Mouse (Mus musculus): ENCODE results near the gene Spa17. TPM values are rescaled to one million over a fixed set of nuclear protein-coding genes. Genes with fewer than 3 reads are reported as not detected.

The Spa17 gene
- polyA plus RNA-seq, 1 experiment: 4.8 TPM

- no peak for DNase-seq (ENCODE audit: low read depth)
- TF ChIP-seq POLR2A (IDR thresholded peaks at IDR 0.05; ENCODE audit: borderline replicate concordance, extremely low read depth, insufficient read depth, insufficient read length, poor library complexity, severe bottlenecking): no peak
- TF ChIP-seq CTCF (IDR thresholded peaks at IDR 0.05; ENCODE audit: borderline replicate concordance, extremely low read depth, insufficient read depth, insufficient read length): no peak
These were observed 1.7 kb upstream of the Spa17 start for GRCm38 (mm10) chr9:37615220-37615619.

GRCm38 (mm10) chr9:37614316-37614715, 794 bp upstream of the Spa17 start:
- DNase-seq (ENCODE audit: low read depth): no peak
- TF ChIP-seq CTCF (IDR thresholded peaks at IDR 0.05; ENCODE audit: borderline replicate concordance, extremely low read depth, insufficient read depth, insufficient read length) (no peak), POLR2A (IDR thresholded peaks at IDR 0.05; ENCODE audit: borderline replicate concordance, extremely low read depth, insufficient read depth, insufficient read length, poor library complexity, severe bottlenecking) (no peak)

- DNase-seq (ENCODE audit: low read depth): no peak
- no peak for TF ChIP-seq POLR2A (IDR thresholded peaks at IDR 0.05; ENCODE audit: borderline replicate concordance, extremely low read depth, insufficient read depth, insufficient read length, poor library complexity, severe bottlenecking)
These were observed 374 bp upstream of the Spa17 start for GRCm38 (mm10) chr9:37613911-37614280.

- no peak for TF ChIP-seq CTCF (IDR thresholded peaks at IDR 0.05; ENCODE audit: borderline replicate concordance, extremely low read depth, insufficient read depth, insufficient read length)
- no peak for TF ChIP-seq POLR2A (IDR thresholded peaks at IDR 0.05; ENCODE audit: borderline replicate concordance, extremely low read depth, insufficient read depth, insufficient read length, poor library complexity, severe bottlenecking)
- no peak for DNase-seq (ENCODE audit: low read depth)
These were observed 4.0 kb downstream of the Spa17 start for GRCm38 (mm10) chr9:37609558-37609957.

- DNase-seq (ENCODE audit: low read depth): no peak
- TF ChIP-seq CTCF (IDR thresholded peaks at IDR 0.05; ENCODE audit: borderline replicate concordance, extremely low read depth, insufficient read depth, insufficient read length) (no peak), POLR2A (IDR thresholded peaks at IDR 0.05; ENCODE audit: borderline replicate concordance, extremely low read depth, insufficient read depth, insufficient read length, poor library complexity, severe bottlenecking) (no peak)
These were observed 8.4 kb downstream of the Spa17 start for GRCm38 (mm10) chr9:37605089-37605488.

GRCm38 (mm10) chr9:37600538-37601205, 12.8 kb downstream of the Spa17 start:
- DNase-seq (ENCODE audit: low read depth): no peak
- TF ChIP-seq POLR2A (IDR thresholded peaks at IDR 0.05; ENCODE audit: borderline replicate concordance, extremely low read depth, insufficient read depth, insufficient read length, poor library complexity, severe bottlenecking) (no peak), CTCF (IDR thresholded peaks at IDR 0.05; ENCODE audit: borderline replicate concordance, extremely low read depth, insufficient read depth, insufficient read length) (no peak)

GRCm38 (mm10) chr9:37598637-37599036, 14.9 kb downstream of the Spa17 start:
- TF ChIP-seq POLR2A (IDR thresholded peaks at IDR 0.05; ENCODE audit: borderline replicate concordance, extremely low read depth, insufficient read depth, insufficient read length, poor library complexity, severe bottlenecking): no peak
- no peak for TF ChIP-seq CTCF (IDR thresholded peaks at IDR 0.05; ENCODE audit: borderline replicate concordance, extremely low read depth, insufficient read depth, insufficient read length)
- no peak for DNase-seq (ENCODE audit: low read depth)

GRCm38 (mm10) chr9:37595570-37595969, 18.0 kb downstream of the Spa17 start:
- no peak for DNase-seq (ENCODE audit: low read depth)
- TF ChIP-seq POLR2A (IDR thresholded peaks at IDR 0.05; ENCODE audit: borderline replicate concordance, extremely low read depth, insufficient read depth, insufficient read length, poor library complexity, severe bottlenecking) (no peak), CTCF (IDR thresholded peaks at IDR 0.05; ENCODE audit: borderline replicate concordance, extremely low read depth, insufficient read depth, insufficient read length) (no peak)

GRCm38 (mm10) chr9:37593690-37594089, 19.8 kb downstream of the Spa17 start:
- no peak for DNase-seq (ENCODE audit: low read depth)
- TF ChIP-seq CTCF (IDR thresholded peaks at IDR 0.05; ENCODE audit: borderline replicate concordance, extremely low read depth, insufficient read depth, insufficient read length) (no peak), POLR2A (IDR thresholded peaks at IDR 0.05; ENCODE audit: borderline replicate concordance, extremely low read depth, insufficient read depth, insufficient read length, poor library complexity, severe bottlenecking) (no peak)

- DNase-seq (ENCODE audit: low read depth): no peak
- TF ChIP-seq CTCF (IDR thresholded peaks at IDR 0.05; ENCODE audit: borderline replicate concordance, extremely low read depth, insufficient read depth, insufficient read length): no peak
- TF ChIP-seq POLR2A (IDR thresholded peaks at IDR 0.05; ENCODE audit: borderline replicate concordance, extremely low read depth, insufficient read depth, insufficient read length, poor library complexity, severe bottlenecking): no peak
These were observed 20.9 kb downstream of the Spa17 start for GRCm38 (mm10) chr9:37592633-37593032.

GRCm38 (mm10) chr9:37592025-37592424, 21.5 kb downstream of the Spa17 start:
- TF ChIP-seq POLR2A (IDR thresholded peaks at IDR 0.05; ENCODE audit: borderline replicate concordance, extremely low read depth, insufficient read depth, insufficient read length, poor library complexity, severe bottlenecking): no peak
- TF ChIP-seq CTCF (IDR thresholded peaks at IDR 0.05; ENCODE audit: borderline replicate concordance, extremely low read depth, insufficient read depth, insufficient read length): no peak
- no peak for DNase-seq (ENCODE audit: low read depth)

GRCm38 (mm10) chr9:37590381-37590780, 23.1 kb downstream of the Spa17 start:
- no peak for DNase-seq (ENCODE audit: low read depth)
- TF ChIP-seq CTCF (IDR thresholded peaks at IDR 0.05; ENCODE audit: borderline replicate concordance, extremely low read depth, insufficient read depth, insufficient read length) (no peak), POLR2A (IDR thresholded peaks at IDR 0.05; ENCODE audit: borderline replicate concordance, extremely low read depth, insufficient read depth, insufficient read length, poor library complexity, severe bottlenecking) (no peak)
